Mouse (Mus musculus) heart, postnatal 0 days (tissue): ENCODE data around the gene Colgalt1. TPM values are rescaled to one million over a fixed set of nuclear protein-coding genes. Genes with fewer than 3 reads are reported as not detected.

Source experiments
- ATAC-seq: fragments of 200-750 bp; cut with Nextera tagmentation; 2 replicates; pipeline ENCODE4 v1.8.0; 2017; ENCODE audit warnings: low read depth, moderate number of reproducible peaks, moderate library complexity; ENCODE audit not compliant: insufficient read depth
- DNase-seq: peaks from one replicate; pipeline ENCODE4 v3.0.0-alpha.2; 2016; ENCODE audit warnings: low spot score
- H3K27ac ChIP-seq: fragments of 300-500 bp; sonication (generic); 2 replicates; pipeline ENCODE4 v1.5.1; 2014; ENCODE audit warnings: low read depth, mild to moderate bottlenecking
- H3K27me3 ChIP-seq: fragments of 300-500 bp; sonication (generic); 2 replicates; pipeline ENCODE4 v1.6.1; 2014; ENCODE audit warnings: low read length, mixed read lengths; ENCODE audit not compliant: control insufficient read depth, insufficient read depth
- H3K36me3 ChIP-seq: fragments of 300-500 bp; sonication (generic); replicated peaks from 2 replicates; pipeline ENCODE4 v1.6.1; 2014; ENCODE audit warnings: low read length, mixed read lengths; ENCODE audit not compliant: control insufficient read depth, insufficient read depth
- H3K4me1 ChIP-seq: fragments of 300-500 bp; sonication (generic); 2 replicates; pipeline ENCODE4 v1.6.1; 2014; ENCODE audit warnings: antibody characterized with exemption; ENCODE audit not compliant: control insufficient read depth, insufficient read depth
- H3K4me2 ChIP-seq: fragments of 300-500 bp; sonication (generic); 2 replicates; pipeline ENCODE4 v1.6.1; 2014; ENCODE audit warnings: low read depth, mild to moderate bottlenecking, low read length, moderate library complexity
- H3K4me3 ChIP-seq: fragments of 300-500 bp; sonication (generic); 2 replicates; pipeline ENCODE4 v1.5.1; 2014; ENCODE audit warnings: low read depth, low read length
- H3K9ac ChIP-seq: fragments of 300-500 bp; sonication (generic); replicated peaks from 2 replicates; pipeline ENCODE4 v1.6.1; 2014; ENCODE audit warnings: low read depth, low read length, mixed read lengths
- H3K9me3 ChIP-seq: fragments of 300-500 bp; sonication (generic); replicated peaks from 2 replicates; pipeline ENCODE4 v1.6.1; 2016; ENCODE audit warnings: low read length; ENCODE audit not compliant: control insufficient read depth
- CTCF ChIP-seq: IDR thresholded peaks from 2 replicates; pipeline ENCODE4 v1.5.1; 2016; ENCODE audit warnings: antibody characterized with exemption, control low read depth, low read depth
- EP300 ChIP-seq: IDR thresholded peaks from 2 replicates; pipeline ENCODE4 v1.6.1; 2016; ENCODE audit warnings: antibody characterized with exemption, low read depth
- WGBS: fragments of 180-500 bp; shearing (Covaris S2); extraction: QIAGEN DNeasy Blood & Tissue Kit; methylation state at CpG from one replicate; pipeline ENCODE4 v1.1.7; 2014; 5-methylcytosine and 5-hydroxymethylcytosine counted together
- polyA plus RNA-seq: library from polyadenylated mRNA; unstranded; fragments of >200 nt; fragmentation: Nextera tagmentation; extraction: Ambion mirVana; gene quantifications from 2 replicates; pipeline ENCODE4 v1.2.1, GENCODE M21; 2015
- total RNA-seq: library from RNA; depleted of rRNA; stranded (reverse); fragments of >200 nt; gene quantifications from 2 replicates; pipeline ENCODE4 v1.2.3, GENCODE M21; 2014; ENCODE audit warnings: low replicate concordance

Gene Colgalt1
- total and polyA plus RNA-seq, 2 experiments from 2014 or later = 32.7 to 108 TPM

DNA sequence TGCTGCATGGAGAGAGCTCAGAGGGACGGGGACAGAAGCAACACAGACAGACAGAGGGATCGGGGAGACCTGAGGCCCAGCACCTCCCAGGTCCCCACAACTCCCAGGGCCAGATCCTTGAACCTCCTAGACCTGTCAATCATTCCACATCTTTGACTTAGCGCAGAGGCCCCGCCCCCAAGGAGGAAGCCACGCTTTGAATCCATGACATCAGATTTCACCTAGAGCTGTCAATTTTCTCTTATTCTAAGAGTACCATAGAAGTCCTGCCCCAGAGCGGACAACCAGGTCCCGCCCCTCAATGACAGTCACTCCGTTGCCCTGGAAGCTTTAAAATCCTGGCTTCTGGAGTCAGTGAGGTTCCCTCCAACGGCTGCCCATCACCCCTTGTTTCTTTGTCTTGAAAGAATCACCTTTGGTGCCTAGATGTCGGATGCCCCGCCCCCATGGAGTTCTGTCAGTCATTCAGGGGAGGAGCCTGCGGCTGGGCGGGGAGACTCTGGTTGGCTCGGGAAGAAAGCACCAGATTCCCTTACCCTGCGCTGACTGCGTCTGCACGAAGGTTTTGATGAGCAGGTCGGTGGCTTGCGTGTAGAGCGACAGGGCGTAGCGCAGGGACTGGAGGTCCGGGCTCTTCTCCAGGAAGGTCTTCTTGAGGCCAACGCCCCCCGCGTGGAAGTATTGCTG, 23.3 kb downstream of the Colgalt1 start:
- 4% methylated on average over 26 of the region's 26 CpGs for WGBS
- Histone ChIP-seq H3K27ac (no peak overlapping the region), H3K4me3 (no peak overlapping the region), H3K4me1 (peaks cover 14% of the 10 kb centered on the region), H3K9me3 (no peaks in the 10 kb centered on the region), H3K9ac (no peak overlapping the region), H3K36me3 (no peaks in the 10 kb centered on the region), H3K27me3 (peaks cover 43% of the 10 kb centered on the region), H3K4me2 (peak overlapping the region; percentile 19)
- DNase-seq = no peak
- ATAC-seq = no peak
- TF ChIP-seq EP300 (no peak), CTCF (no peak)

DNA sequence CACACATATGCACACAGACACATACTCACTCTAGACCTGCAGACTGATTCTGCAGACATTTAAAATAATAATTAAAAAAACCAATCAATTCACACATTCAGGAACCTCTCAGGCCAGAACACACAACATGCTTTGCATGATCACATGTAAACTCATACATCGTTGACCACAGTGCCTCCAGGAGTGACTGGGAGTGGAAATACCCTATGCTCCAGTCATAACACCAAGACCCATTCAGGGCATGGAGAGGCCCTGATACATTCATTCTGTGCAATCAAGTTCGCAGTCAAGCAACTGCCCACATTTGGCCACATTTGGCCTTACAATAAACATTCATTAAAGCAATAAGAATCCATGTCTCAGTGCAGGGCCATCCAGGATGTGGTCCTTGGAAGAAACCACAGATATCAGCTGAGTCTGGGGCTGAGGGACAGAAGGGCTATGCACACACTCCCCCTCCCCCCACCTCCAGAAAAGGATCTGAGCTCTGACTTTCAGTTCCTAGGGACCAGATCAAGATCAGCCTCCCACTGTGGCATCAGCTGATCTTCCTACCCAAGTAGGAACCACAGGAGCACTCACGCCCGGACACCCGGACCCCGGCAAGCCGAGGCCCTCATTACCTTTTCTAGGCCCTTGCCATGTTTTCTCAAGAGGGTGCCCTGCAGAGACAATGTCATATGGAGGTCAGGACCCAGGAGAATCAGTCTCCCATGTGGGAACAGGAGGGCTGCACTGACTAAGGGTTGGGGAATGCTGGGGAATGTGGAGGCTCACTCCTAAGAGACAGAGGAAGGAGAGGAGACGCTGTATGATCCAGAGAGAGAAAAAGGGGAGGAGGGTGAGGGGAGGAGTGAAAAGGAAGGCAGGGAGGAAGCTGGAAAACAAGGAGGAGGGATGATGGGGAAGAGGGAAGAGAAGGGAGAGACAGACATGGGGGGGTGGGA, 26.6 kb downstream of the Colgalt1 start:
- no peaks in the 10 kb centered on the region for H3K9me3 ChIP-seq
- H3K27ac ChIP-seq = no peak overlapping the region
- H3K36me3 ChIP-seq = no peaks in the 10 kb centered on the region
- DNase-seq = no peak
- WGBS = 53% methylated on average over 8 of the region's 8 CpGs
- no peak for TF ChIP-seq EP300
- H3K4me2 ChIP-seq = no peak overlapping the region
- no peak overlapping the region for H3K9ac ChIP-seq
- H3K4me1 ChIP-seq = peaks cover 6% of the 10 kb centered on the region; the same call in 1 of the 2 replicates
- H3K27me3 ChIP-seq = peaks cover 27% of the 10 kb centered on the region
- H3K4me3 ChIP-seq = no peak overlapping the region
- no peak for ATAC-seq

- ATAC-seq = no peak
- Histone ChIP-seq H3K4me3 (no peak overlapping the region), H3K4me2 (no peak overlapping the region), H3K9me3 (no peaks in the 10 kb centered on the region), H3K4me1 (peaks cover 6% of the 10 kb centered on the region; the same call in 1 of the 2 replicates), H3K9ac (no peak overlapping the region), H3K27me3 (peaks cover 18% of the 10 kb centered on the region), H3K27ac (no peak overlapping the region), H3K36me3 (no peaks in the 10 kb centered on the region)
- WGBS = 72% methylated on average over 6 of the region's 6 CpGs
- no peak for DNase-seq
- TF ChIP-seq EP300 = no peak
- no peak for TF ChIP-seq CTCF
These were observed 27.5 kb downstream of the Colgalt1 start for GRCm38 (mm10) chr8:71638321-71638720.

GRCm38 (mm10) chr8:71639318-71639717, 28.5 kb downstream of the Colgalt1 start:
- Histone ChIP-seq H3K9me3 (no peaks in the 10 kb centered on the region), H3K4me3 (no peak overlapping the region), H3K4me1 (0 out of 2 replicates have a peak, but pooled peaks cover 1% of the 10 kb centered on the region), H3K27ac (no peak overlapping the region), H3K27me3 (peaks cover 9% of the 10 kb centered on the region), H3K4me2 (no peak overlapping the region), H3K36me3 (no peaks in the 10 kb centered on the region), H3K9ac (no peak overlapping the region)
- TF ChIP-seq EP300 (no peak), CTCF (no peak)
- ATAC-seq = no peak
- WGBS = 60% methylated on average over 4 of the region's 4 CpGs
- no peak for DNase-seq

- Histone ChIP-seq H3K9ac (no peak overlapping the region), H3K4me1 (no peaks in the 10 kb centered on the region), H3K27ac (no peak overlapping the region), H3K9me3 (no peaks in the 10 kb centered on the region), H3K27me3 (no peaks in the 10 kb centered on the region), H3K4me2 (no peak overlapping the region), H3K36me3 (no peaks in the 10 kb centered on the region), H3K4me3 (no peak overlapping the region)
- WGBS = 68% methylated on average over 9 of the region's 9 CpGs
- DNase-seq = no peak
- TF ChIP-seq CTCF = no peak
- TF ChIP-seq EP300 = no peak
- ATAC-seq = no peak
These were observed 34.7 kb downstream of the Colgalt1 start for GRCm38 (mm10) chr8:71645510-71645909.
